10 mouse cellular contexts compared by ENCODE assay signal in the genomic region with DNA sequence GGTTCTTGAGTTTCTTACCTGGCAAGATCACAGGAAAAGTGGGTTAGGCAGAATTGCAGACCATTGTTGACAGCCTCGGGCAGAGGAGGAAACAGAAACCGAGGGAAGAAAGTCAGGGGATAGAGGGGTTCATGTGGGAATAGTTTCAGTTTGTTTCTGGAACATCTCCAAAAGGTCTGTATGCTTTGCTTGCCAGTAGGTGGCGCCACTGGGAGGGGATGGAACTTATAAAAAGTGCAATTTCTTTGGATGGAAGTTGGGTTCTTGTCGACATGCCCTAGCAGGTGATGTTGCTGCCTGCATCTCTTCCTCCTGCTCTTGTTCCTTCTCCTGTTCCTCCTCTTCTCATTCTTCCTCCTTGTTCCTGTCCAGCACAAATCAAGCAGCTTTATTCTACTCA.
DNase-seq lines count a peak whose midpoint lies in the region; ATAC-seq and TF ChIP-seq lines count a peak whose summit lies in the region.
"Had no signal": no experiment of that assay in that cellular context is flagged by ENCODE, and none has a peak within 500 bp of the region (broad histone marks: within the 10 kb centered on the region; RNA-seq: fewer than 3 reads in every experiment).

No protein-coding gene starts in this region.

- H3K27ac ChIP-seq in kidney, adult 2 months (ENCODE audit: insufficient read depth, low read depth, low read length) = no peak overlapping the region
- no peak overlapping the region for H3K27ac ChIP-seq in kidney, embryonic 16.5 days (ENCODE audit: low read length)
- H3K27ac ChIP-seq in forebrain, embryonic 12.5 days = no peak overlapping the region
- H3K27ac ChIP-seq: embryonic facial prominence, embryonic 15.5 days; intestine, embryonic 15.5 days; neural tube, embryonic 13.5 days had no signal

- H3K9ac ChIP-seq in kidney, embryonic 16.5 days (replicated peaks; ENCODE audit: low read length) = no peak overlapping the region
- no peak overlapping the region for H3K9ac ChIP-seq in forebrain, embryonic 12.5 days
- H3K9ac ChIP-seq: embryonic facial prominence, embryonic 15.5 days; intestine, embryonic 15.5 days; neural tube, embryonic 13.5 days had no signal

- peak; percentile 27 for DNase-seq in kidney, adult 2 months
- DNase-seq in urinary bladder, postnatal 25 days (ENCODE audit: low spot score) = peak; percentile 9
- DNase-seq in urinary bladder, adult 2 months (ENCODE audit: low spot score) = no peak
- DNase-seq in kidney, postnatal 25 days = peak; percentile 40 to 46
- DNase-seq in retina, postnatal 1 day = no peak

- no peak overlapping the region for H3K4me2 ChIP-seq in kidney, embryonic 16.5 days (replicated peaks; ENCODE audit: low read depth, low read length)
- no peak overlapping the region for H3K4me2 ChIP-seq in forebrain, embryonic 12.5 days
- H3K4me2 ChIP-seq: embryonic facial prominence, embryonic 15.5 days; intestine, embryonic 15.5 days; neural tube, embryonic 13.5 days had no signal

- ATAC-seq in kidney, embryonic 16.5 days (ENCODE audit: low FRiP score, low TSS enrichment) = no peak
- ATAC-seq in forebrain, embryonic 12.5 days (ENCODE audit: low FRiP score) = no peak
- ATAC-seq: intestine, embryonic 15.5 days had no signal

- no peaks in the 10 kb centered on the region for H3K9me3 ChIP-seq in kidney, embryonic 16.5 days (ENCODE audit: low read length)
- no peaks in the 10 kb centered on the region for H3K9me3 ChIP-seq in forebrain, embryonic 12.5 days
- H3K9me3 ChIP-seq: embryonic facial prominence, embryonic 15.5 days; intestine, embryonic 15.5 days; neural tube, embryonic 13.5 days had no signal

- no peak overlapping the region for H3K4me3 ChIP-seq in kidney, adult 2 months (ENCODE audit: insufficient read depth, low read depth, low read length)
- H3K4me3 ChIP-seq in kidney, embryonic 16.5 days (ENCODE audit: low read length) = no peak overlapping the region
- H3K4me3 ChIP-seq in forebrain, embryonic 12.5 days (replicated peaks) = no peak overlapping the region
- H3K4me3 ChIP-seq: embryonic facial prominence, embryonic 15.5 days; intestine, embryonic 15.5 days; neural tube, embryonic 13.5 days had no signal

- no peaks in the 10 kb centered on the region for H3K4me1 ChIP-seq in kidney, adult 2 months (ENCODE audit: control insufficient read depth, insufficient read depth, low read length)
- peaks cover 6% of the 10 kb centered on the region; the same call in 1 of the 2 replicates for H3K4me1 ChIP-seq in kidney, embryonic 16.5 days (ENCODE audit: insufficient read depth, low read length)
- no peaks in the 10 kb centered on the region for H3K4me1 ChIP-seq in forebrain, embryonic 12.5 days
- H3K4me1 ChIP-seq: embryonic facial prominence, embryonic 15.5 days; neural tube, embryonic 13.5 days had no signal

- 28% methylated on average over 4 of the region's 4 CpGs for WGBS in kidney, adult 2 months
- WGBS in kidney, embryonic 16.5 days = 39% methylated on average over 4 of the region's 4 CpGs
- WGBS in forebrain, embryonic 12.5 days = 52% methylated on average over 4 of the region's 4 CpGs

- TF ChIP-seq CTCF in kidney, adult 2 months (conservative IDR thresholded peaks at IDR 0.05; ENCODE audit: insufficient read depth, insufficient read length, low read depth, low read length) = peak; percentile 62

- no peak for TF ChIP-seq POLR2A in kidney, adult 2 months (IDR thresholded peaks at IDR 0.05; ENCODE audit: low read depth, low read length)

- no peaks in the 10 kb centered on the region for H3K27me3 ChIP-seq in kidney, adult 2 months (replicated peaks; ENCODE audit: control insufficient read depth, insufficient read depth, low read length)
- no peaks in the 10 kb centered on the region for H3K27me3 ChIP-seq in kidney, embryonic 16.5 days (ENCODE audit: insufficient read depth, low read length)
- H3K27me3 ChIP-seq in forebrain, embryonic 12.5 days = no peaks in the 10 kb centered on the region
- H3K27me3 ChIP-seq: embryonic facial prominence, embryonic 15.5 days; intestine, embryonic 15.5 days; neural tube, embryonic 13.5 days had no signal

- H3K36me3 ChIP-seq in kidney, adult 2 months (ENCODE audit: control insufficient read depth, insufficient read depth, low read length) = no peaks in the 10 kb centered on the region
- H3K36me3 ChIP-seq in kidney, embryonic 16.5 days (ENCODE audit: insufficient read depth, low read length) = no peaks in the 10 kb centered on the region
- no peaks in the 10 kb centered on the region for H3K36me3 ChIP-seq in forebrain, embryonic 12.5 days (replicated peaks)
- H3K36me3 ChIP-seq: embryonic facial prominence, embryonic 15.5 days; intestine, embryonic 15.5 days; neural tube, embryonic 13.5 days had no signal

Comparison
In these comparisons a context has a peak if more than half of its experiments do, and no peak if none do; other contexts are left out.
1. DNase-seq: peak in kidney, adult 2 months (single experiment), urinary bladder, postnatal 25 days (single experiment) and kidney, postnatal 25 days (2 of 2); none in urinary bladder, adult 2 months (single experiment) and retina, postnatal 1 day (single experiment).